Mouse (Mus musculus) ES-Bruce4 (cell line): ENCODE measurements around the gene Adamts14. TPM values are rescaled to one million over a fixed set of nuclear protein-coding genes. Genes with fewer than 3 reads are reported as not detected.

Experiments
- H3K27ac ChIP-seq: 2 replicates; pipeline ENCODE4 v1.5.1; 2012; ENCODE audit warnings: low read length, inconsistent platforms; ENCODE audit not compliant: insufficient read depth
- H3K27me3 ChIP-seq: 2 replicates; pipeline ENCODE4 v1.6.1; 2012; ENCODE audit warnings: mild to moderate bottlenecking, low read length, inconsistent platforms; ENCODE audit not compliant: control insufficient read depth, poor library complexity, insufficient read depth, severe bottlenecking
- H3K36me3 ChIP-seq: 2 replicates; pipeline ENCODE4 v1.6.1; 2012; ENCODE audit warnings: inconsistent platforms, mild to moderate bottlenecking, low read length, moderate library complexity; ENCODE audit not compliant: control insufficient read depth, poor library complexity, insufficient read depth, severe bottlenecking
- H3K4me1 ChIP-seq: one replicate; pipeline ENCODE4 v1.8.1; 2011; ENCODE audit warnings: low read length; ENCODE audit not compliant: control insufficient read depth, insufficient read depth
- H3K4me3 ChIP-seq: 2 replicates; pipeline ENCODE4 v1.5.1; 2011; ENCODE audit warnings: low read depth, mild to moderate bottlenecking, low read length
- H3K9ac ChIP-seq: 2 replicates; pipeline ENCODE4 v1.6.1; 2012; ENCODE audit warnings: low read depth, mild to moderate bottlenecking, inconsistent platforms; ENCODE audit not compliant: poor library complexity, severe bottlenecking
- H3K9me3 ChIP-seq: replicated peaks from 2 replicates; pipeline ENCODE4 v1.6.1; 2012; ENCODE audit warnings: mild to moderate bottlenecking, low read length, inconsistent platforms; ENCODE audit not compliant: control insufficient read depth, poor library complexity, insufficient read depth, severe bottlenecking
- CTCF ChIP-seq: IDR thresholded peaks from one replicate; pipeline ENCODE4 v1.8.1; 2011; ENCODE audit warnings: low read depth, low read length
- EP300 ChIP-seq: IDR thresholded peaks from 2 replicates; pipeline ENCODE4 v1.6.1; 2011; ENCODE audit warnings: low read depth, low read length; ENCODE audit not compliant: insufficient read depth
- POLR2A ChIP-seq: IDR thresholded peaks from one replicate; pipeline ENCODE4 v1.8.1; 2011; ENCODE audit warnings: low read length; ENCODE audit not compliant: insufficient read depth
- polyA plus RNA-seq: library from polyadenylated mRNA; stranded (reverse); fragments of >200 nt; gene quantifications from 2 replicates; pipeline ENCODE4 v1.2.4, GENCODE M21; 2011; ENCODE audit warnings: low read depth; ENCODE audit not compliant: missing spikeins, insufficient read depth, insufficient read length

The Adamts14 gene
- polyA plus RNA-seq, 1 experiment = 3.7 TPM

- H3K4me1 ChIP-seq = peaks cover 21% of the 10 kb centered on the region
Observed at GRCm38 (mm10) chr10:61246288-61246687, 26.9 kb downstream of the Adamts14 start.

GRCm38 (mm10) chr10:61241961-61242421 lies 31.2 kb downstream of the Adamts14 start:
- peak overlapping the region; percentile 81 for H3K27ac ChIP-seq
- no peak overlapping the region for H3K9ac ChIP-seq
- H3K27me3 ChIP-seq = no peaks in the 10 kb centered on the region
- TF ChIP-seq EP300 (peak; percentile 100), CTCF (no peak), POLR2A (no peak)
- no peaks in the 10 kb centered on the region for H3K9me3 ChIP-seq
- H3K4me3 ChIP-seq = no peak overlapping the region
- H3K36me3 ChIP-seq = no peaks in the 10 kb centered on the region
- peaks cover 22% of the 10 kb centered on the region for H3K4me1 ChIP-seq

More at GRCm38 (mm10) chr10:61246288-61246687, 26.9 kb downstream of the Adamts14 start:
- H3K27me3 ChIP-seq = no peaks in the 10 kb centered on the region
- no peak overlapping the region for H3K27ac ChIP-seq
- H3K4me3 ChIP-seq = no peak overlapping the region
- TF ChIP-seq CTCF = no peak
- no peaks in the 10 kb centered on the region for H3K36me3 ChIP-seq
- no peak overlapping the region for H3K9ac ChIP-seq
- H3K9me3 ChIP-seq = no peaks in the 10 kb centered on the region

- peaks cover 25% of the 10 kb centered on the region for H3K4me1 ChIP-seq
- peak overlapping the region; percentile 41 for H3K27ac ChIP-seq
- H3K9ac ChIP-seq = 0 out of 2 replicates have a peak overlapping the region, but pooled peaks have one; percentile 20
- H3K9me3 ChIP-seq = no peaks in the 10 kb centered on the region
- no peak overlapping the region for H3K4me3 ChIP-seq
- H3K36me3 ChIP-seq = no peaks in the 10 kb centered on the region
- H3K27me3 ChIP-seq = no peaks in the 10 kb centered on the region
- TF ChIP-seq POLR2A = no peak
- TF ChIP-seq EP300 = peak; percentile 79
Observed at GRCm38 (mm10) chr10:61240108-61240920, 32.9 kb downstream of the Adamts14 start.

- TF ChIP-seq CTCF = no peak
- peak; percentile 95 for TF ChIP-seq EP300
- no peaks in the 10 kb centered on the region for H3K27me3 ChIP-seq
- H3K9me3 ChIP-seq = no peaks in the 10 kb centered on the region
- 0 out of 2 replicates have a peak overlapping the region, but pooled peaks have one; percentile 11 for H3K9ac ChIP-seq
- no peaks in the 10 kb centered on the region for H3K36me3 ChIP-seq
- H3K4me3 ChIP-seq = no peak overlapping the region
- peak overlapping the region; percentile 88 for H3K27ac ChIP-seq
- H3K4me1 ChIP-seq = peaks cover 26% of the 10 kb centered on the region
Observed at GRCm38 (mm10) chr10:61237391-61237785, 35.9 kb downstream of the Adamts14 start.

- Histone ChIP-seq H3K9me3 (no peaks in the 10 kb centered on the region), H3K36me3 (no peaks in the 10 kb centered on the region), H3K27ac (peak overlapping the region; percentile 88), H3K9ac (no peak overlapping the region), H3K4me3 (no peak overlapping the region), H3K4me1 (peaks cover 25% of the 10 kb centered on the region), H3K27me3 (no peaks in the 10 kb centered on the region)
- no peak for TF ChIP-seq CTCF
- TF ChIP-seq POLR2A = no peak
- peak; percentile 69; the same call in 1 of the 2 replicates for TF ChIP-seq EP300
Observed at GRCm38 (mm10) chr10:61236683-61237390, 36.4 kb downstream of the Adamts14 start.

- TF ChIP-seq EP300 = peak; percentile 95
- TF ChIP-seq CTCF = no peak
- Histone ChIP-seq H3K9ac (no peak overlapping the region), H3K9me3 (no peaks in the 10 kb centered on the region), H3K36me3 (no peaks in the 10 kb centered on the region), H3K27ac (peak overlapping the region; percentile 88), H3K4me3 (no peak overlapping the region), H3K4me1 (peaks cover 20% of the 10 kb centered on the region), H3K27me3 (no peaks in the 10 kb centered on the region)
Observed at GRCm38 (mm10) chr10:61235677-61236267, 37.5 kb downstream of the Adamts14 start.
